Mouse (Mus musculus) heart, adult 11 months (tissue): ENCODE measurements around the gene Rusc2.

ENCODE experiments used
- DNase-seq: peaks from one replicate; pipeline ENCODE4 v3.0.0; 2022

The Rusc2 gene

GRCm38 (mm10) chr4:43447251-43447650 is 65.5 kb downstream of the Rusc2 start:
- peak; percentile 97 for DNase-seq

GRCm38 (mm10) chr4:43448554-43448953 is 66.8 kb downstream of the Rusc2 start:
- DNase-seq = no peak

GRCm38 (mm10) chr4:43452315-43452714 is 70.5 kb downstream of the Rusc2 start:
- peak; percentile 92 for DNase-seq

GRCm38 (mm10) chr4:43453413-43453812 is 71.6 kb downstream of the Rusc2 start:
- no peak for DNase-seq

GRCm38 (mm10) chr4:43454041-43454836 is 72.5 kb downstream of the Rusc2 start, which contains the start of gene Cd72:
Gene Cd72, minus strand, starts transcription at chr4:43454628.
- peak; percentile 94 for DNase-seq

GRCm38 (mm10) chr4:43456470-43456869 is 74.7 kb downstream of the Rusc2 start:
- DNase-seq = no peak

- DNase-seq = peak; percentile 88
Observed at GRCm38 (mm10) chr4:43457124-43457523, 75.3 kb downstream of the Rusc2 start.

- DNase-seq = no peak
Observed at GRCm38 (mm10) chr4:43463102-43463501, 81.3 kb downstream of the Rusc2 start.

GRCm38 (mm10) chr4:43465935-43466334 is 84.2 kb downstream of the Rusc2 start:
- DNase-seq = peak; percentile 91

- no peak for DNase-seq
Observed at GRCm38 (mm10) chr4:43466872-43467271, 85.1 kb downstream of the Rusc2 start.

GRCm38 (mm10) chr4:43470301-43470700 is 88.5 kb downstream of the Rusc2 start:
- peak; percentile 89 for DNase-seq

- DNase-seq = no peak
Observed at GRCm38 (mm10) chr4:43473636-43474035, 91.9 kb downstream of the Rusc2 start.

- DNase-seq = no peak
Observed at GRCm38 (mm10) chr4:43476604-43477003, 94.8 kb downstream of the Rusc2 start.
